Mouse (Mus musculus) megakaryocyte progenitor cell, adult 5-6 weeks (primary cell): ENCODE data around the gene Arhgap42. TPM values are rescaled to one million over a fixed set of nuclear protein-coding genes. Genes with fewer than 3 reads are reported as not detected.

Experiments
- ATAC-seq: replicated peaks from 2 replicates; pipeline ENCODE4 v1.8.0; 2016; ENCODE audit warnings: mild to moderate bottlenecking, moderate TSS enrichment, inconsistent platforms; ENCODE audit not compliant: poor library complexity
- total RNA-seq, 2 experiments: library from RNA; stranded (forward) in 1 of 2; stranded (reverse) in 1 of 2; fragments of 157-497, 149-512 nt in 1 of 2; fragments of 200-1000 nt in 1 of 2; gene quantifications; 2 replicates each; pipeline versions ENCODE4 v1.2.3 to v1.2.4; 2015 to 2017

Arhgap42 gene
- total RNA-seq, 2 experiments from 2014 or later: 0.12 TPM; not detected in 1

GRCm38 (mm10) chr9:9144301-9145121, 94.4 kb downstream of the Arhgap42 start:
- ATAC-seq: no peak

DNA sequence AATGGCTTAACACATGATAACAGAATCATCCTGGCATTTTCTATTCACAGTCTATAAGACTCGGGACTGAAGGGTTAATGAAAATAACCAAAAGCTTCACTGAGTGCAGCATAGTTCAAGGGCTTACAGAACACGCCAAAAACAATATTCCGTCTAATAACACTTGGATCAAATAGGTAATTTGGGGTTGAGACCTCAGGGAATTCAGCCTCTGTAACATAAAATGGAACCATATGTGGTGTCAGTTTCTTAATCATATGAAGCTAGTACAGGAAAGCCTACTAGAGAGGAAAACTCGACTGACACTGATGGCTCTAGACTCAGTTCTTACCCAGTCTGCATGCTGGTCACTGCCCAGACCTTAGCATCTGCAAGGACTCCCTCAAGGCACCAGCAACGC, 95.8 kb downstream of the Arhgap42 start:
- ATAC-seq: no peak

DNA sequence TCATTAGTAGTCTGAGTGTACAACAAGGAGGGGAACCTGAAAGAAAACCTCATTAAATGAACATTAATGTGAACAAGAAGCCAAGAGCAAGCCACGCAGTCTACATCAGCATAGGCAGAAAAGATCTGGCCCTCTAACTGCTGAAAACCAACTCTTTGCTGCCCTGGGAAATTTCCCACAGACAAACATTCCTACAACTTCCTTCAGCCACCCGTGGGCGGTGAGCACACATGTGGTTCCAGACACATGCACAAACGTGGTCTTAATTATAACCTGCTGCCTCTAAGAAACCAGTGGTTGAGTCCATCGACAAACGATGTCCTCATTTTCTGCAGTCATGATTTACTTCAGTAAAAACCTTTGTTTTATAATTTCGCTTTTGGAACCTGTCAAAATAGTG, 96.3 kb downstream of the Arhgap42 start:
- ATAC-seq: no peak

DNA sequence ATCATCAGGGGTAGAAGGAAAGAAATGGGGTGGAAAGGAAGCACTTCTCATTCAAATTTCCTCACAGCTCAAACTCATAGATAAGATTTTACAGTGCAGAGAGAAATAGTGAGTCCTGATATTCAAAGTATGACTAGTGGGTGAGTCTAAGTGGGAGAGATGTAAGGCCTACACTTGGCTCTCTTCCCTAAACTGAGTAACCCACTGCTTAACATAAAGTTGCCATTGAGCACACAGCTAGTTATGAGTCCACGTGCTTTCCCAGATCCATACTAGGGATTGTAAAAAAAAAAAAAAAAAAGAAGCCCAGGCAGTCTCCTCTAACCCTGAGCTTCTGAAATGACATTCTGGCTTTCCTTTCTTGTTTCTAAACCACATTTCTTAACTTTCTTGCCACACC, 96.8 kb downstream of the Arhgap42 start:
- no peak for ATAC-seq

DNA sequence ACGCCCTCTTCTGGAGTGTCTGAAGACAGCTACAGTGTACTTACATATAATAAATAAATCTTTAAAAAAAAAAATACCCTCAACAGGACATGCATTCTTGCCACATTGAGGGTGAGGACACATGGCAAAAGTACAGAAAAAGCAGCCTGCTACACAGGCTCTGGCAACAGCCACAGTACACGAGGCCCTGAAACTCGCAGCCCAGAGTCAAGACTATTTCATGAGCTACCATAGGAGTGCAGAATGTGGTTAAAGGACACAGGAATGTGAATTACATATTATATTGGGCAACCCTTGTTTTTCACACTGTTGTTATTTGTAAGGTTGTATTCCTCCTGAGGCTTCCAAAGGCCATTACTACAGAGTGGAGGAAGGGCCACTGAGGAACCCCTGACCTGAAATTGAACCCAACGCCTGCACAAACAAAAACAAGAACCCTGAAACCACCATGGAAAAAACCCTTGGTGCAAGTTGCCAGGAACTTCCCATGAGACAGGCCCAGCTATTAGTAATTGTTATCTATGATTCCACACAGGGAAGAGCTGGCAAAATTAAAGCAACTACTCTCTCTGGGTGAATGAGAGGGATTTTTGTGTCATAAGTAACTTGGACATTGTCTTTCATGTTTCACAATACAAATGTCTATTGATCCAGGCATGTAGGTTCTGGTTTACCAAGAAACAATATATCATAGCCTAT, 109.8 kb downstream of the Arhgap42 start:
- no peak for ATAC-seq

DNA sequence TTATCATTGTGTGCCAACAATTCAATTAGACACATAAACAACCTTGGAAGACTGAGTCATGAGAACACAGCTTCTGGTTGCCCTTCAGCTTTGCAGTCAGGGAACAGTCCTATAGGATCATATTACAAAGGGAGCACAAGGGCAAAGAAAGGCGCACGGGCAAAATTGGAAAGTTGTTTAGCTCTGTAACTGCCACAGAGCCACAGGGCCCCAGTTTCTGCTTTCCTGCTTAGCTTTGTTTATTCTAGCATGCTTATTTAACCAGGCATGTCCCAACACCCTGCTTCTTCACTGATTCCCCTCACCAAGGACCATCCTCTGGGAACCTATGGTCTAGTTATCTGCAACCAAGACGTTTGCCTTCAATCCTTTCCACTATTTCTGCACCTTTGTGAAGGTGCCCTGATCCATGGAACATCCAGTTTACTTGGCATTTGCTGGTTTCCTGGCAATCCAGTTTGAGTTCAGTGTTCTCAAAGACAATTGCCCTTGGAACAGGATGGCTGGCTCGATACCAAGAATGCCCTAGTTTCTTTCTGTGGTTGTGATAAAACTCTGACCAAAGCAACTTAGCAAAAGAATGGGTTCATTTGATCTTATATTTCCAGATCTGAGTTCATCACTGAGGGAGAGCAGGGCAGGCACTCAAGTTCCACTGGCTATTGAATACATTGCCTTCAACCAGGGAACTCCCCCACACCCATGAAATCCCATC, 111.7 kb downstream of the Arhgap42 start:
- ATAC-seq: no peak

DNA sequence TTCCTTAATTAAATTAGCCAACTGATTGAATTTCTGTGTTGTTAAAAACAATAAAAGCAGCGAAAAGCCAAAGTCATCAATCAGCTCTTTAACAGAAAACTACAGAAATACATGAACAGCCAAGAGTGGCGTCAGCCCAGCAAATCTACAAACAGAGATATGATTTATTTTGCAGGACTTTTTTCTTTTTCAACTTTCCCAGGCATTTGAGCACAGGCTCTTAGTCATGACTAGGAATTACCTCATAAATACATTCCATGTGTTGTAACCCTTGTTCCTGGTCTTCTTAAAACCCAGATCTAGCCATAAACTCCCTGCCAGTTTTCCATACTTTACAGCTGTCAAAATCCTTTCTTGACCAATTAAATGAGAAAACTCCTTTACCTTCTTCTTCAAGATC, 114.7 kb downstream of the Arhgap42 start:
- no peak for ATAC-seq

DNA sequence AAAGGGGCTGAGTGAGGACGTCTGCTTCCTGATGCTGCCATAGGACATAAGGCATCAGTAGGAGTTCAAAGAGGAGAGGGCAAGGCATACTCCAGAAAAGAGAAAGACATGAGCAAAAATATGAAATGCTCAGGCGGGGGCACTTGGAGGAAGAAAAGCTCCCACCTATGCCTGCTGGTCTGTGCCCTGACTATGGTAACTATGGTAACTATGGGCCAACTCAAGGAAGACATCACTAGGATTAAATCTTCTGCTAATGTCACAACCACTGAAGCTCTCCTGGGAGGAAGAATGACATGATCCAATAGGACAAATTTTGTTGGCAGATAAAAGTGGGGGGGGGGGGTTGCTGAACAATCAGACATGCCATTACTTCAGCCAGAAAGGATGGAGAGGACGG, 124.6 kb downstream of the Arhgap42 start:
- ATAC-seq: no peak

DNA sequence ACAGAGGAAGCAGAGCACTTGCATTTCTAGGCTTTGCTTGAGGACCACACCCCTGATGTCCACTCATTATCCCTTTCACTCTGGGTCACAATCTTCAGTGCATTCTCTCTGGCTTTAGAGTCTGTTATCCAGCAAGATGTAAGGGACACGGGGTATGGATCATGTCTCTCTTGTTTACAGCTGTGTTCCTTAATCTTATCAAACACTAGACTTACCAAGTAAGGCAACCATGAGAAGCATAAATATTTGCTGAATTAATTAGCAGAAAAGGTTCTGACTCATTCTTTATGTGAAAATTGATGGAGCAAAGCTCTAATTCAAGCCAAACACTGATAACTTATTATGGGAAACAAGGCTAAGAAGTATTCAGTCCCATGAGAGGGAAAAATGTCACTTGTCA, 125.1 kb downstream of the Arhgap42 start:
- no peak for ATAC-seq

- no peak for ATAC-seq
These were observed 126.0 kb downstream of the Arhgap42 start for GRCm38 (mm10) chr9:9112921-9113320.

DNA sequence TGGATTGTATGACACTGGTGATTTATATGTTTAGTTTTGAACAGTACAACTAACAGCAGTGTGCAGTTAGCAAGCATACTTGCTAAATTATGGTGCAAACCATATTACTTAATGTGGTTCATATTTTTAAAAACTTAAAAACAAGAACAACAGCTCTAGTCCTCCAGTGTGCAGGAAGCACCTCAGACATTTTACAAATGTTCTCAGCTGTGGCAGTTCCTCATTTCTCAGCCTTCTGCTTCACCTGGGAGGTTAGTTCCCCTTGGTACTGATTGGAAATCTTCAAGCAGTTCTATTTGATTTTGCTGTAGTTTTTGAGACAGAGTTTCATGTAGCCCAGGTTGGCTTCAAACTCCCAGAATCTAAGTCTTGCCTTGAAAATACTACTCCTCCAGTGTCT, 131.2 kb downstream of the Arhgap42 start:
- 0 out of 2 replicates have a peak, but pooled peaks have one; percentile 26 for ATAC-seq

- no peak for ATAC-seq
These were observed 134.1 kb downstream of the Arhgap42 start for GRCm38 (mm10) chr9:9104761-9105160.

- ATAC-seq: no peak
These were observed 136.8 kb downstream of the Arhgap42 start for GRCm38 (mm10) chr9:9102158-9102514.

GRCm38 (mm10) chr9:9101482-9102157, 137.3 kb downstream of the Arhgap42 start:
- ATAC-seq: no peak

DNA sequence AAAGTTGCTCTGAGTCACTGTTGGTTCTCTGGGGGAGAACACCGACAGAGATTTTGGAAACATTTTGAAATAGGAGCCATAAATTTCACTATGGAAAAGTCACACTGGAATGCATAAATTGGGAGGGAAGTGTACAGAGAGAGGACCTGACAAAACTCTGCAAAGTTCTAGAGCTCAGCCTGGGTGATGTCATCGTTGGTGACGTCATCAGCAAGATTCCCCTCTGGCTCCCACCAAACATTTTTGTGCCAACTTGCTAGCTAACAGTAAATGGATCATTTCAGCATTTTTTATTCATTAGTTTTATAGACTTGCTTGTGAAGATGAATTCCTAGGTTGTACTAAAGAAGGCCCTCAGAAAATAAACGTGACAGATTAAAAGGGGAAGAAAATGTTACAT, 137.8 kb downstream of the Arhgap42 start:
- no peak for ATAC-seq

GRCm38 (mm10) chr9:9097835-9098234, 141.1 kb downstream of the Arhgap42 start:
- 0 out of 2 replicates have a peak, but pooled peaks have one; percentile 31 for ATAC-seq

DNA sequence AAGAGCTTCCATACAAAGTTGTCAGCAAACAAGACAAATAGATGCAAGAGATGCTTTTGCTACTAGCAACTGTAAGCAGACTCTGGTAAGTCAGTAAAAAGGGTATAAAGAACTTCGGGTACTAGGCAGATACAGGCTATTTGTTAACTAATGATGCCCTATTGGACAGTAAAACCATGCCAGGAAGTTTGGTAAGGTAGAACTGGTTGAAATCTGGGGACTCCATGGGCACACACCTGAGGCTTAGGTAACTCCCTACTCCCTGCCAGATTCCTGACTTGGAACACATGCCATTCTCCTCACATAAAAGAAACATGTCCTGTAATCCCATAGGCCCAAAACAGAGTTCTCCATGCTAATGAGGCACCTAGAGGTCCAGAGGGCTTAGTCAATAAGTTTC, 142.1 kb downstream of the Arhgap42 start:
- ATAC-seq: no peak

DNA sequence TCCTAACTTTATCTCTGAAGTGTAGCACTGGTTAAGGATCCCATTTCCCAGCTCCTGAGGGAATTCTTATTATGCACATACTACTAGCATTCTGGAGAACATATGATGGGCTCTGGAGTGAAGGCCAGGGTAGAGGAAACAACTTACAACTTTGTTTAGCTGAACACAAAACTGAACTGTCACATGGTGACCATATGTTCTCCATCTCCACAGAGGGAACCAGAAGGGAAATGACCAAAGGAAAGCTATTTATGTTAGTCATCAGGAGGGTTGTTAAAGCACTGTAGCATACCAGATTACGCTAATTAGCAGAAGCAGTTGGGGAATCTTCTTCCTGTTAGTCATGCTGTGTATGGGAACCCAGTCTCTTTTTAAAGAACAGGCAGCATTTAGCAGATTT, 145.8 kb downstream of the Arhgap42 start:
- no peak for ATAC-seq

- no peak for ATAC-seq
These were observed 155.5 kb downstream of the Arhgap42 start for GRCm38 (mm10) chr9:9083441-9083840.

DNA sequence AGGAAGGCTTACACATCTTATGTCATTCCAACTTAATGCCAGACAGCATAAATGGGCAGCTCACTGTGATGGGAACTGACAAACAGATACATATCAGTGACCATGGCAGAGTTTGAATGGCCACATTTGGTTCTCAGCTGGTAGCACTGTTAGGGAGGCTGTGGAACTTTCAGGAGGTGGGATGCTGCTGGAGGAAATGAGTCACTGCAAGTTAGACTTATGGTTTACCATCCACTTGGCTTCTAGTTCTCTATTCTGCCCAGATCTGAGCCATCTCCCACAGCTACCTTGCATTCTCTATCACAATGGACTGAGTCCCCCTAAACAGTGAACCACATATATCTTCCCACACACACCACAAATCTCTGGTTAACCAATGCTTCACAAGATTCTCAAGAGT, 186.0 kb downstream of the Arhgap42 start:
- ATAC-seq: no peak

GRCm38 (mm10) chr9:9051184-9051583, 187.7 kb downstream of the Arhgap42 start:
- ATAC-seq: peak; percentile 68
